Mouse (Mus musculus) splenic B cell, adult 2 months (primary cell): Measurements from ENCODE around the gene Cpeb3.

ENCODE experiments used
- DNase-seq: peaks from one replicate; pipeline ENCODE4 v3.0.0-alpha.2; 2011; ENCODE audit warnings: low read depth, low spot score
- H3K27me3 ChIP-seq: 2 replicates; pipeline ENCODE4 v1.6.1; 2012; ENCODE audit warnings: mild to moderate bottlenecking, low read length, moderate library complexity, mixed read lengths; ENCODE audit not compliant: control insufficient read depth, poor library complexity, insufficient read depth, severe bottlenecking
- H3K36me3 ChIP-seq: 2 replicates; pipeline ENCODE4 v1.6.1; 2012; ENCODE audit warnings: mild to moderate bottlenecking, low read length, moderate library complexity, mixed read lengths; ENCODE audit not compliant: control insufficient read depth, poor library complexity, insufficient read depth, severe bottlenecking

The Cpeb3 gene

DNA sequence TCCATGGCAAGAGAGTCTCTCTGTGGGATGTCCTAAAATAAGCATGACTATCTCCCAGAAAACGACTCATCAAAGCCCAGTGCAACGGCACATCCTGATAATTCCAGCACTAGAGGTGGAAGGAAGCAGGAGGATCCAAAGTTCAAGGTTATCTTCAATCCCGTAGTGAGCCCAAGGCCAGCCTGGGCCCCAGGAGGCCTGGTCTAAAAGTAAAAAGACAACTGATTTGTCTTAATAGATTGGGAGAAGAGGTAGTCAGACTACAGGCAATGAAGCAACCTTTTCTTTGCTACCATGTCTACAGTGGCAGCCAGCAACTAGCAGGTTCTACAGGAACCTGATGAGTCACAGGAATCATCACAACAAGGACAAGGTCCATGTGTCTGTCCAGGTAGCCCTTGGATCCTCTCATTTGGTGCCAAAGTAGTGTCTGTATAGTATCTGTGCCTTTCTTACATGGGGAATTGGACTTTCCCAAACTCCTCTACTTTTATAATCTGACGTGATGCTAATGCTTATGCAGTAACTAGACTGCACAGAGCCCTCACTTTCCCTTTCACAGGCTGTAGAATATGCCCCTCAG is 19.9 kb downstream of the Cpeb3 start:
- DNase-seq, result no peak
- H3K27me3 ChIP-seq, result no peaks in the 10 kb centered on the region
- no peaks in the 10 kb centered on the region for H3K36me3 ChIP-seq

DNA sequence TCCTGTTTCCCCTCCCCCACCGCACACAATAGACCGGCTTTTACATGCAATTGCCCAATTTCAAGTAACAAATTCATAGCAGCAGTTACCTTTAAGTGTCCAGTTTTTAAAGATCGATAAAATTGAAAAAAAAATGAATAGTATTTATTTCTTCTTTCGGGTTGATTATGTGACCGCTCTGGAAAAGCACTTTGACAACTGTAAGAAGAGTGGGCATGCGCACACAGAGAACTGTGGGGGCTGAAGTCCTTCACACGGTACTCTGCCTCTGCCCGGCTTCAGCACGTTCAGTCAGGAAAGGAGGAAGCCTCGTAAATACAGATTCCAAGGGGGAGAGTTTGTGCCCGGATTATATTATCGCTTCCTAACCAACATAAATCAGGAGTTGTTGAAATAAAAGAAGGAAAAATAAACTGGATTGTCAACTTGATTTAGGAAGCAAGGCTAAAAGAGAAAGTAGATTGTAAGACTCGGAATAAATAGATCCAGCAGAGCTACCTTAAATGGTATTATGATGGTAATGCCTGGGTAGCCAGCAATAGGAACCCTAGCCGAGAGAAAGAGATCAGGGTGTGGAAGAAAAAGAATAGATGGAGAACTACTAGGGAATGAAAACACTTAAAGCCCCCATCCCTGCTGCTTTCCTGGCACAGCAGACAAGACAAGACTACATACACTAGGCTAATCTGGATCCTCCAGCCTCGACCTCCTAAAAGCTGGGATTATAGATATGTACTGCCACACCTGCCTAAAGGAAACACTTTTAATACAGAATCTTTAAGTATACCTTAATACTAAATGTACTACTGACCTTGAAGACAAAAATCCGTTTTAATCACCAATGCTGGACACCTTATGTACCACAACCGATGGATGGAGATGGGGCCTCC is 30.3 kb downstream of the Cpeb3 start:
- Histone ChIP-seq H3K36me3 (no peaks in the 10 kb centered on the region), H3K27me3 (peaks cover 3% of the 10 kb centered on the region)
- DNase-seq, result peak; percentile 44

DNA sequence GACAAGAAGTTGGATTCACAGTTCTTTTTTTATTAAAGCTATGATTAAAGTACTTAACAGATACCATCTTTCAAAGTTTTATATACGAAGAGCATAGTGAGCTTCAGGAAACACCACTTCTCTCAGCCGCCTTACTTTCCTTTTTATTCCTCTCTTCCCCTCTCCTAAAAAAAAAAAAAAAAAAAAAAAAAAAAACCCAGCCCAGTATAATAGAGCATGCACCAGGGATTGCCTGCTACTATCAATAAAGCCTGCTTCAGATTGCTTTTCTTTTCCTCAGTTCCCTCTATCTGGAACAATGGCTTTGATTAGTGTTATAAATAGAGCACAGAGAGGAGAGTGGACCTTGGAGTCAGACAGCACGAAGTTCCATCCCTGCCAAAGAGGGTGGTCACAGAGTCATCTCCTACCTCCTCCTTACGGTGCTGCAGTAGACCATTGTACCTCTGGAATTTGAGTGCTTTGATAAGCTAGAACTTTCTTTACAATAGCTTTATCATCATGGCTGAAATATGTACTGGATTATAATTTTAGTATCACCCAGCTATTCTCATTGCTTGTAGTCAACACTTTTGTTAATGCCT is 31.4 kb downstream of the Cpeb3 start:
- no peaks in the 10 kb centered on the region for H3K36me3 ChIP-seq
- DNase-seq, result no peak

DNA sequence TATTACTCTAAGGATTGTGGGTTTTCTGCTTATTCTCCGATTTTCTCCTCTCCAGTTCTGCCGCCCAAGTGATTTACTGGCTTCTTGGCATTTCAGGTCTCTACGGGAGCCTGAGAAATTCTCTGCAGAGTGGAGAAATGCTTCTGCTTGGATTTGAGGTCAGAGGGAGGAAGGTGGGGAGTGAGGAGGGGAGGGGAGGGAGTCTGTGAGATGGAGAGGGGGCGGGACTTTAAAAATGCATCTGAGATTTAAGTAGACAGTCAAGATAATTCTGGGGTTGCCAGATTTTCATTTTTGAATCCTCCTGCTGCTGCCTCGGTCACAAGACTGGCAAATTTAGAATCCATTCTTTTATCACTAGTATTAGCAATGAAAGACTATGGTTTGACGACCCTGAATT is 32.5 kb downstream of the Cpeb3 start:
- H3K36me3 ChIP-seq, result no peaks in the 10 kb centered on the region
- DNase-seq, result no peak

More for the DNA sequence above, 31.4 kb downstream of the Cpeb3 start:
- H3K27me3 ChIP-seq, result peaks cover 3% of the 10 kb centered on the region

DNA sequence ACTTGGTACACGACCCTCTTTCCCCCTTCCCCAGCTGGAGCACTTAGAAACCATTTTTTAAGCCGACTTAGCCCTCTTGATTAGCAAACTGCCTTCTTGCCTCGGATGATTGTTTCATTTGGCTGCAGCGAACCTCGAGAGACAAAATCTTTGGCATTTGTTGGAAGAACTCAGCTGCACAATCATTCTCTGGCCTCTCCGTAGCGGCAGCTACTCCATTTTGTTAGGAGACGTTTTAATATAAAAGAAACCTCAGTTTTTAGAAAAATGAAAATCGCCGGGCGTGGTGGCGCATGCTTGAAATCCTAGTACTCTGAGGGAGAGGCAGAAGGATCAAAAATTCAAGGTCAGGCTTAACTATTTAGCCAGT is 33.0 kb downstream of the Cpeb3 start:
- DNase-seq, result no peak
- H3K36me3 ChIP-seq, result no peaks in the 10 kb centered on the region
- peaks cover 3% of the 10 kb centered on the region for H3K27me3 ChIP-seq

More for the DNA sequence above, 32.5 kb downstream of the Cpeb3 start:
- peaks cover 3% of the 10 kb centered on the region for H3K27me3 ChIP-seq

DNA sequence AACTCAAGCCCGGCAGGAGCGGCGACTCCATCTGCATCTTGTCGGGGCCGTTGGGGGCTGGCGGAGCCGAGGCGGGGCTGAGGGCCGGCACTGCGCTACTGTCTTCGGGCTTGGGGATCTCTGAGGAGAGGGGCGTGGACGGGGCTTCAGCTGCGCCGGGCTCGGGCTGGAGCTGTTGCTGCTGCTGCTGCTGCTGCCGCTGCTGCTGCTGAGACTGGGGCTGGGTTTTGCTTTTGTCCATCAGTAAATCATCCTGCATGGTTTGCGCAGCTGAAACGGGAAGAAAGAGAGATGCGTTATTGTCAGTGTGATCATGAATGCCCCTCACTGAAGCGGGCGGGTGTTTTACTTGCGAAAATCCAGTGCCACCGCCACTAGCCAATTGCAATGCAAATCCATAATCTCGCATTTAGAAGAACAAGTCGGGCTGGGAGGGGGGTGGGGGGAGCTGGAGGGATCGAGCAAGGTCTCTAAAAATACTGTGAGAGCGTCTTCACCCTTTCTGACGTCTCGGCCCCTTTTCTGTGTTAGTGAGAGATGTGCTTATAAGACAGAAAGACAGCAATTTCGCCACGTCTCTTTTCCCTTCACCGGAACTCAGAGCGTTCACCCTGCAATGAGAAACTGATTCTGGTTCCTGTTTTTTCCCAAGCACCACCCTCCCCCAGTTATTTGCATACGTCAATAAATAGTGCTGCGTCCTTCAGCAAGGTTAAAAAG is 33.5 kb downstream of the Cpeb3 start:
- H3K27me3 ChIP-seq, result peaks cover 3% of the 10 kb centered on the region
- DNase-seq, result peak; percentile 65

DNA sequence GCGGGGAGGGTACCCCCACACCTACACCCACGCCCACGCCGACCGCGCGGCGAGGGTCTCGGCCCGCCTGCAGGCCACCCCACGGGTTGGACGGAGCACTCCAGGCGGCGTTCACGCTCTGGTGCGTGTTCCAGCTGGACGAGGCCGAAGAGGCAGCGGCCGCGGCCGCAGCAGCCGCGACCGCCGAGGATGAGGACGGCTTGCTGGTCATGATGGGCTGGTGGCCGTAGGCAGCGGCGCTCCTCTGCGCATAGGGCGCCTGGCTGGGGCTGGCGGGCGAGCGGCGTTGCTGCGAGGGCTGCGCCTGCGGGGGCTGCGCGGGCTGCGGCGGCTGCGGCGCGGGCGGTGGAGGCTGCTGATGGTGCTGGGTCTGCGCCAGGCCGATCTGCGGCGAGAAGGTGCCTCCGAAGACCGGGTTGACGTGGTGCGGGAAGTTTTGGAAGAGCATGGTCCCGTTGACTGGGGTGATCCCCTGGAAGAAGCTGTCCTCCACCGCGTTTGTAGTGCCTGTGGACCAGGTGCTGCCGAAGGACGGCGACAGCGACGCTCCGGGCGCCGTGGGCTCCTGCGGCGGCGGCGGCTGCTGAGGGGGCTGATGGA is 34.2 kb downstream of the Cpeb3 start:
- peaks cover 3% of the 10 kb centered on the region; the same call in 1 of the 2 replicates for H3K27me3 ChIP-seq
- no peaks in the 10 kb centered on the region for H3K36me3 ChIP-seq
- peak; percentile 32 for DNase-seq

More for the DNA sequence above, 33.5 kb downstream of the Cpeb3 start:
- H3K36me3 ChIP-seq, result no peaks in the 10 kb centered on the region

DNA sequence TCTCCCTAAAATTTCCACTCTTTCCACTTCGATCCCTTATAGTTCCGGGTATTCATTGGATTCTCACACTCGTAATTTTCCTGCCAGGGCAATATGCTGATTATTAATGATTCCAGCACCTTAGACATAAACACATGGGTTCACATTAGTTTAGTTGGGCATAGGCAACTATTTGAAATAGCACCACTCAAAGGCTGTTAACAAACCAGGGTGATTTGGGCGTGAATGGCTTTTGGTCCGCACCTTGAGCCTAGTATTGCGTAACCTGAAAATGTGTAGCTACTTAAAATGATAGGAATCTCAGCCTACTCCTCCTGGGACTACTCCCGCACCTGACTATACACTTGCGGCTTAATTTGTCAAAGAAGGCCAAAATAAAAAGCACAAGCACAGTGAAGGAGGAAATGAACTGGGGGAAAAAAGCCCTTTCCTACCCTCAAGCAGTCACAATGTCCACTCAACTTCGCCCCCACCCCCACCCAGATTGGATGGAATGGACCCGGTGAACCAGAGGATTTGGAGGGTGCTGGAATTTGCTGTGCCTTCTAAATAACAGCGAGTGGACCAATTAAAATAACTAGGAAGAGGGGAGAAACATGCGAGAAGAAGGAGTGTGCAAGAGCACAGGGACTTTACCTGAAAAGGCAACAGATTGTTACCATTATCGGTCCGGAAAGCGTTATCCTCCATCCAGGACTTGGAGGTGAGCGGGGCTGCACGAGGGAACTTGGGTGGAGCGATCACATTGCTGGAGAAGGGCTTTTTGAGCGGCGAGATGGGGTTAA is 34.9 kb downstream of the Cpeb3 start:
- Histone ChIP-seq H3K36me3 (no peaks in the 10 kb centered on the region), H3K27me3 (peaks cover 3% of the 10 kb centered on the region; the same call in 1 of the 2 replicates)
- DNase-seq, result peak; percentile 11

DNA sequence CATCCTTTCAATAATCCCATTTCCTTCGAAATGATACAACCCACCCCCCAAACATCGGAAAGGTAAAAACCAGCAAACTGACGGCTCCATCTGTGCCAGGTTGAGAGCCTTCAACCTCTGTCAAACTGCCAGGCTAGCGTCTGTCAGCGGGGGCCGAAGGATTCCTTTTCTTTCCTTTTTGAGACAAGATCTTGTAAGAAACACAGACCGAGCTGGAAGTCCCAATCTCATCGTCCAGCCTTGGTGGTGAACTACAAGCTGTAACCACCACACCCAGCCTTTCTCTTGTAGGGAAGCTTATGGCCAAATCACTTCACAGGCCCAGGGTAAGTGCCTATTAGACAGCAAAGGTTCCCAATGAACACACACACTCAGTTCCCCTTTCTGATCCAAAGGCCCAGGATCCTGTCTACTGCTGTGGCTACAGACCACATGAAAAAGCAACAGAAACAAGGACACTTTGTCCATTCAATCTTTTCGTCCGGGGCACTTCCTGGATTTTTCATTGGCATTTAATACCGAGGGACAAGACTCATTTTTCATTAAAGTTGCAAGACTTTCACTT is 35.8 kb downstream of the Cpeb3 start:
- no peaks in the 10 kb centered on the region for H3K36me3 ChIP-seq
- DNase-seq, result no peak

DNA sequence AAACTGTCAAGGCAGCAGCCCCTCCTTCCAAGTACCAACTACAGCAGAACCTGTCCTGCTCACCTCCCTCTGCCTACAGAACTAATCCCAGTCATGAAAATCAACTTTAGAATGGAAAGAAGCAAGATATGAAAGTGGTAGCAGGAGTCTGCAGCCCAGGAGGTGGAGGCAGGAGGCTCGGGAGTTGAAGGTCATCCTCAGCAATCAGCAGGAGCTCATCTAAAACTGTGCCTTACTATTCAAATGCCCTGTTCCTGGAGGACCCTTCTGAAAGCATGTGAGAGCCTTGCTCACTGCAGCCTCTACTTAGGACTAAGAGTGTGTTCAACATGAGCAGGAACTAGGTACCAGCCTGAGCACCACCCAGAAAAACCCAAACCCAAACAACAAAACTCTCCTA is 36.3 kb downstream of the Cpeb3 start:
- no peak for DNase-seq
- Histone ChIP-seq H3K36me3 (no peaks in the 10 kb centered on the region), H3K27me3 (no peaks in the 10 kb centered on the region)

More for the DNA sequence above, 35.8 kb downstream of the Cpeb3 start:
- no peaks in the 10 kb centered on the region for H3K27me3 ChIP-seq

DNA sequence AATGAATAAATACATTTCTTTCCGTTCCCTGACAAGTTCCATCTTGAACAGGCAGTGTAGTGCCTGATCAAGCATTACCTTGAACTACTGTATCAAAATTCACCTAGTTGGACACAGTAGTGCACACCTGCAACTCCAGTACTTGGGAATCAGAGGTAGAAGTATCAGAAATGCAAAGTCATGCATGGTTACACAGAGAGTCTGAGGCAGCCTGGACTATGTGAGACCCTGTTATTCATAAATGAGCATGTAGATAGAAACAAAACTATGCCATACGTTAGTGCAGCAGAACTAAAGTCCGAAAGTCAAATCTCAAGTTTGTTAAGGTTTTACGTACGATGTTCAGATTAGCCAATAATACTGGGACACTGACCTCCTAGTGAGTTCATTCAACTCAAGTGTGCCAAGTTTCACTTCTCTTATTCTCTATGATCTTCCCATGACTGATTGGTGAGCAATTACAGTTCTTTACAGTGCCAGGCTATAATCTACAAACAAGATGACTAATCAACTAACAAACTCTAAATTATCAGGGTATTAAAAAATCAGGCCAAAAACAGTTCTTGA is 51.5 kb downstream of the Cpeb3 start:
- DNase-seq, result peak; percentile 63

DNA sequence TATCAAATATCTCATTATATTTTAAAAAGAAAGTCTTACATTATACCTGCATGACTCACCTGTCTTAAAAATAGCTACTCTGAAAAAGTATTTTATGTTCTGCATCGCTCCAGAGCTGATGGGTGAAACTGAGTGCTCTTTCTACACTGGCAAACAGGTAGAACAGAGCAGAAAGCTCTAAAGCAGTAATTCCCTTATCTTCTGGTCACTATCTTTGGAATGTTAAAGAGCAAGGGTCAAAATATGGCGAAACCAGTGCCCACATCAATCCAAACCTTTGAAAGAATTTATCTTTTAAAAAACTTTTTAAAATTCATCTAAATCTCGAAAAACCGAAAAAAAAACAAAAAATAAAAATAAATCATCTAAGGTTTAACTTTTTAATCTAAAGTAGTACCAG is 52.4 kb downstream of the Cpeb3 start:
- Histone ChIP-seq H3K27me3 (no peaks in the 10 kb centered on the region), H3K36me3 (no peaks in the 10 kb centered on the region)
- no peak for DNase-seq

More for the DNA sequence above, 51.5 kb downstream of the Cpeb3 start:
- Histone ChIP-seq H3K36me3 (no peaks in the 10 kb centered on the region), H3K27me3 (no peaks in the 10 kb centered on the region)

DNA sequence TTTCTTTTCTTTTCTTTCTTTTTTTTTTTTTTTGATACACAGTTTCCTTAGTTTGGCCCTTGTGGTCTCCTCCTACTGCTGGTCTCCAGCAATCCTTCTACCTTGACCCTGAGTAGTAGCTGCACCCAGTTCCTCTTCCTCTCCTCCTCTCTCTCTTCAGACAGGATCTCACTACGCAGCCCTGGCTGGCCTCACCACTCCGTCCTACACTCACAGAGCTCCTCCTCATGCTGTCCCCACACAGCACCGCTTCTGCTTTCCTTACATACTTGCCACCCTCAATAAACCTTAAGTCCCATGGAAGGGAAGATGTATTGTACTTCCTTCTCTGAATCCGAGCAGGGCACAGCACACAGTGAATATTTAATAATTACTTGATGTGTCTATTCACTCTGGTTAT is 61.3 kb downstream of the Cpeb3 start:
- Histone ChIP-seq H3K36me3 (no peaks in the 10 kb centered on the region), H3K27me3 (no peaks in the 10 kb centered on the region)
- DNase-seq, result no peak
